Mouse (Mus musculus) embryonic fibroblast, embryonic 13.5 days (primary cell): ENCODE measurements at regions not wholly inside any gene's neighbourhood (a gene's known extent, or its start where the extent isn't known, plus 50 kb on each side); places are given as distances from the start of the nearest gene placed in this dataset.

ENCODE experiments used
- CTCF ChIP-seq: IDR thresholded peaks from 2 replicates; pipeline ENCODE4 v1.5.1; 2011; ENCODE audit warnings: mild to moderate bottlenecking, control low read depth, low read length, moderate library complexity, borderline replicate concordance; ENCODE audit not compliant: insufficient read depth
- POLR2A ChIP-seq: IDR thresholded peaks from 2 replicates; pipeline ENCODE4 v1.6.1; 2011; ENCODE audit warnings: low read depth, mild to moderate bottlenecking, control low read depth, low read length, moderate library complexity

DNA sequence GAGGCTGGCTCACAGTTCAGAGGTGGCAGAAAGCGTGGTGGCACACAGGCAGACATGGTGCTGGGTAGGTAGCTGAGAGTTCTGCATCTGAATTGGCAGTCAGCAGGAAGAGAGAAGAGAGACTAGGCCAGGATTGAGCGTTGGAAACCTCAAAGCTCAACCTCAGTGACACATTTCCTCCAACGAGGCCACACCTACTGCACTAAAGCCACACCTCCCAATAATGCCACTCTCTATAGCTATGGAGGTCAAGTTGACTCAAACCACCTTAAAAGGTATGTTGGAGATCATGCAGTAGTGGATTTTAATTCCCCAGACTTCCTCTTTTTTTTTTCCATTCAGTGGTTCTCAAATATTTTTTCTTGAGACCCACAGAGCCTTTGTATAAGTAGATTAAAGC is 57.1 kb downstream of the Ccdc54 start:
- no peak for TF ChIP-seq POLR2A
- no peak for TF ChIP-seq CTCF
